Mouse (Mus musculus) MEL (cell line): ENCODE data around the gene Osm. TPM values are rescaled to one million over a fixed set of nuclear protein-coding genes. Genes with fewer than 3 reads are reported as not detected.

Source experiments
- DNase-seq: peaks from one replicate; pipeline ENCODE4 v3.0.0; 2011; ENCODE audit warnings: low read depth, low spot score
- H3K27ac ChIP-seq: 2 replicates; pipeline ENCODE4 v1.5.1; 2012; ENCODE audit warnings: low read depth, mild to moderate bottlenecking, control low read depth, low read length, moderate library complexity; ENCODE audit not compliant: control insufficient read depth
- H3K27me3 ChIP-seq, 2 experiments: fragments of 150-350 bp in 1 of 2; sonication (generic) in 1 of 2; 2 replicates each; pipeline ENCODE4 v1.6.1; 2012; ENCODE audit warnings: low read length in 2 of 2, mild to moderate bottlenecking in 2 of 2, improper control_type of control experiment in 1 of 2, moderate library complexity in 1 of 2; ENCODE audit not compliant: insufficient read depth in 2 of 2, control insufficient read depth in 1 of 2
- H3K36me3 ChIP-seq, 2 experiments: 2 replicates each; pipeline ENCODE4 v1.6.1; 2012 to 2014; ENCODE audit warnings: low read length in 2 of 2, improper control_type of control experiment in 1 of 2, inconsistent platforms in 1 of 2, mild to moderate bottlenecking in 1 of 2; ENCODE audit not compliant: insufficient read depth in 2 of 2, control insufficient read depth in 1 of 2
- H3K4me1 ChIP-seq, 2 experiments: fragments of 150-350 bp in 1 of 2; sonication (generic) in 1 of 2; 2 replicates each; pipeline ENCODE4 v1.6.1; 2012; ENCODE audit warnings: low read length in 2 of 2, improper control_type of control experiment in 1 of 2, mild to moderate bottlenecking in 1 of 2; ENCODE audit not compliant: insufficient read depth in 2 of 2, control insufficient read depth in 1 of 2
- H3K4me3 ChIP-seq, 2 experiments: fragments of 150-350 bp in 1 of 2; sonication (generic) in 1 of 2; 2 replicates each; pipeline ENCODE4 v1.5.1; 2012; ENCODE audit warnings: low read depth in 2 of 2, low read length in 2 of 2, mild to moderate bottlenecking in 2 of 2, moderate library complexity in 2 of 2, control low read depth in 1 of 2, improper control_type of control experiment in 1 of 2; ENCODE audit not compliant: control insufficient read depth in 1 of 2, insufficient read depth in 1 of 2
- H3K79me2 ChIP-seq: 2 replicates; pipeline ENCODE4 v1.6.1; 2012; ENCODE audit warnings: mild to moderate bottlenecking, low read length, moderate library complexity; ENCODE audit not compliant: control insufficient read depth, poor library complexity, insufficient read depth
- H3K9ac ChIP-seq: 2 replicates; pipeline ENCODE4 v1.6.1; 2012; ENCODE audit warnings: low read depth, mild to moderate bottlenecking, control low read depth, low read length, moderate library complexity; ENCODE audit not compliant: control insufficient read depth, poor library complexity, severe bottlenecking
- H3K9me3 ChIP-seq: fragments of 150-350 bp; sonication (generic); replicated peaks from 2 replicates; pipeline ENCODE4 v1.6.1; 2012; ENCODE audit warnings: mild to moderate bottlenecking, low read length, improper control_type of control experiment, moderate library complexity; ENCODE audit not compliant: insufficient read depth
- BHLHE40 ChIP-seq: IDR thresholded peaks from 2 replicates; pipeline ENCODE4 v1.6.1; 2012; ENCODE audit warnings: low read depth, mild to moderate bottlenecking, inconsistent platforms, low read length, improper control_type of control experiment, borderline replicate concordance
- CHD2 ChIP-seq: IDR thresholded peaks from 2 replicates; pipeline ENCODE4 v1.6.1; 2011; ENCODE audit warnings: low read length, improper control_type of control experiment
- CTCF ChIP-seq, 3 experiments: IDR thresholded peaks in 2 of 3; conservative IDR thresholded peaks in 1 of 3; 2 replicates each; pipeline ENCODE4 v1.5.1; 2011 to 2012; ENCODE audit warnings: low read length in 3 of 3, low read depth in 2 of 3, mild to moderate bottlenecking in 2 of 3, improper control_type of control experiment in 1 of 3, inconsistent platforms in 1 of 3, mixed read lengths in 1 of 3, moderate library complexity in 1 of 3; ENCODE audit not compliant: control insufficient read depth in 1 of 3, insufficient read depth in 1 of 3, poor library complexity in 1 of 3, severe bottlenecking in 1 of 3
- ELF1 ChIP-seq: IDR thresholded peaks from 2 replicates; pipeline ENCODE4 v1.6.1; 2014; ENCODE audit warnings: low read depth, mild to moderate bottlenecking, inconsistent platforms, low read length, improper control_type of control experiment, moderate library complexity
- EP300 ChIP-seq, 2 experiments: IDR thresholded peaks; 2 replicates each; pipeline ENCODE4 v1.6.1; 2011; ENCODE audit warnings: improper control_type of control experiment in 2 of 2, low read length in 2 of 2, low read depth in 1 of 2, mild to moderate bottlenecking in 1 of 2
- HCFC1 ChIP-seq: IDR thresholded peaks from 2 replicates; pipeline ENCODE4 v1.6.1; 2012; ENCODE audit warnings: low read depth, mild to moderate bottlenecking, inconsistent platforms, low read length, improper control_type of control experiment, moderate library complexity
- MAFK ChIP-seq: IDR thresholded peaks from 2 replicates; pipeline ENCODE4 v1.6.1; 2011; ENCODE audit warnings: low read depth, mild to moderate bottlenecking, low read length, improper control_type of control experiment, borderline replicate concordance
- MAX ChIP-seq: IDR thresholded peaks from 2 replicates; pipeline ENCODE4 v1.6.1; 2011; ENCODE audit warnings: low read length, improper control_type of control experiment
- MAZ ChIP-seq: IDR thresholded peaks from 2 replicates; pipeline ENCODE4 v1.6.1; 2012; ENCODE audit warnings: low read depth, mild to moderate bottlenecking, inconsistent platforms, low read length, improper control_type of control experiment
- MEF2A ChIP-seq: IDR thresholded peaks from 2 replicates; pipeline ENCODE4 v1.6.1; 2014; ENCODE audit warnings: low read depth, mild to moderate bottlenecking, inconsistent platforms, low read length, improper control_type of control experiment; ENCODE audit not compliant: poor library complexity, insufficient replicate concordance, severe bottlenecking; ENCODE audit errors: extremely low read depth
- MXI1 ChIP-seq: IDR thresholded peaks from 2 replicates; pipeline ENCODE4 v1.6.1; 2011; ENCODE audit warnings: mild to moderate bottlenecking, low read depth, low read length, improper control_type of control experiment
- MYB ChIP-seq: IDR thresholded peaks from 2 replicates; pipeline ENCODE4 v1.6.1; 2011; ENCODE audit warnings: mild to moderate bottlenecking, low read depth, low read length, improper control_type of control experiment
- MYC ChIP-seq: IDR thresholded peaks from 2 replicates; pipeline ENCODE4 v1.6.1; 2011; ENCODE audit warnings: low read depth, mild to moderate bottlenecking, low read length, improper control_type of control experiment, moderate library complexity
- NELFE ChIP-seq: IDR thresholded peaks from 2 replicates; pipeline ENCODE4 v1.6.1; 2011; ENCODE audit warnings: low read depth, low read length, improper control_type of control experiment
- POLR2AphosphoS2 ChIP-seq: IDR thresholded peaks from 2 replicates; pipeline ENCODE4 v1.6.1; 2011; ENCODE audit warnings: low read length, improper control_type of control experiment
- RAD21 ChIP-seq: IDR thresholded peaks from 2 replicates; pipeline ENCODE4 v1.6.1; 2011; ENCODE audit warnings: mild to moderate bottlenecking, low read depth, low read length, improper control_type of control experiment
- SIN3A ChIP-seq: IDR thresholded peaks from 2 replicates; pipeline ENCODE4 v1.6.1; 2012; ENCODE audit warnings: low read length, improper control_type of control experiment, inconsistent platforms
- SMC3 ChIP-seq: IDR thresholded peaks from 2 replicates; pipeline ENCODE4 v1.6.1; 2011; ENCODE audit warnings: low read depth, low read length, improper control_type of control experiment
- TBP ChIP-seq: IDR thresholded peaks from 2 replicates; pipeline ENCODE4 v1.8.0; 2011; ENCODE audit warnings: low read depth, low read length, improper control_type of control experiment
- TCF12 ChIP-seq: IDR thresholded peaks from 2 replicates; pipeline ENCODE4 v1.6.1; 2014; ENCODE audit warnings: low read depth, mild to moderate bottlenecking, inconsistent platforms, low read length, improper control_type of control experiment, moderate library complexity
- UBTF ChIP-seq: IDR thresholded peaks from 2 replicates; pipeline ENCODE4 v1.6.1; 2012; ENCODE audit warnings: low read depth, mild to moderate bottlenecking, inconsistent platforms, low read length, improper control_type of control experiment, moderate library complexity, borderline replicate concordance; ENCODE audit not compliant: insufficient read depth
- USF2 ChIP-seq, 2 experiments: IDR thresholded peaks; 2 replicates each; pipeline ENCODE4 v1.6.1; 2011 to 2012; ENCODE audit warnings: improper control_type of control experiment in 2 of 2, low read length in 2 of 2, borderline replicate concordance in 1 of 2, inconsistent platforms in 1 of 2, low read depth in 1 of 2, mild to moderate bottlenecking in 1 of 2; ENCODE audit not compliant: insufficient read depth in 1 of 2
- ZC3H11A ChIP-seq: IDR thresholded peaks from 2 replicates; pipeline ENCODE4 v1.6.1; 2012; ENCODE audit warnings: low read depth, mild to moderate bottlenecking, inconsistent platforms, low read length, improper control_type of control experiment
- polyA plus RNA-seq, 2 experiments: library from polyadenylated mRNA; stranded (reverse) in 1 of 2; unstranded in 1 of 2; fragments of >175 nt in 1 of 2; fragments of >200 nt in 1 of 2; gene quantifications; 2 replicates each; pipeline versions ENCODE4 v1.2.1 to v1.2.4; 2012; ENCODE audit warnings: low replicate concordance in 2 of 2, low read depth in 1 of 2; ENCODE audit not compliant: insufficient read length in 2 of 2, insufficient read depth in 1 of 2, missing spikeins in 1 of 2
- total RNA-seq: library from RNA; depleted of rRNA; stranded (reverse); fragments of 300-350 nt; gene quantifications from 2 replicates; pipeline ENCODE4 v1.2.3, GENCODE M21; 2012

Osm gene
- total and polyA plus RNA-seq, 3 experiments = 10.6 to 15.4 TPM; not detected in 1

DNA sequence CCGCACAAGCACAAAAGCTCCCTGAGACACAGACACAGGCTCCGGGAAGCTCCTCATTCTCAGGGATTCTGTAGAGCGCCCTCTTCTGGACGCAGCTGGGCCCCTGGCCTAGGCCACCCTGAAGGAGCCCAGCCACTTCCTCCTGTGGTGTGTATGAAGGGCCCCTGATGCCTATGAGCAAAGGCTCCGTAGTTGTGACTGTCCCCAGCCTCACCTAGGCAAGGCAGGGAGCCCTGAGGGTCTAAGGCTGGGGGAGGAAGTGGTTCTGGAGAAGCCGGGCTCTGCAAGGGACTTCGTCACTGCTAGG lies 24.9 kb downstream of the Osm start:
- Histone ChIP-seq H3K4me1 (peaks cover 6 to 41% of the 10 kb centered on the region in 2 experiments), H3K27me3 (no peaks in the 10 kb centered on the region), H3K79me2 (no peaks in the 10 kb centered on the region), H3K4me3 (peak overlapping the region; percentile 48 to 53), H3K36me3 (peaks cover 0 to 8% of the 10 kb centered on the region in 2 experiments; a peak in 2 of 4 replicates), H3K9ac (peak overlapping the region; percentile 55), H3K9me3 (no peaks in the 10 kb centered on the region), H3K27ac (peak overlapping the region; percentile 20)
- peak; percentile 96 for DNase-seq
- TF ChIP-seq MYB = no peak
- peak; percentile 37; the same call in 1 of the 2 replicates for TF ChIP-seq NELFE
- TF ChIP-seq MAZ = 0 out of 2 replicates have a peak, but pooled peaks have one; percentile 74
- TF ChIP-seq USF2 (IDR thresholded peaks at IDR 0.05; ENCODE audit: borderline replicate concordance in 1 of 2, insufficient read depth in 1 of 2, low read depth in 1 of 2, low read length in 2 of 2) = no peak
- TF ChIP-seq SIN3A = peak; percentile 73
- peak; percentile 57; the same call in 1 of the 2 replicates for TF ChIP-seq HCFC1
- peak; percentile 71 for TF ChIP-seq SMC3
- no peak for TF ChIP-seq MAFK
- no peak for TF ChIP-seq MAX
- no peak for TF ChIP-seq EP300 (IDR thresholded peaks at IDR 0.05; ENCODE audit: low read depth in 1 of 2, low read length in 2 of 2)
- TF ChIP-seq UBTF = no peak
- TF ChIP-seq CTCF (IDR thresholded peaks at IDR 0.05 in 2 of 3, conservative IDR thresholded peaks at IDR 0.05 in 1 of 3; ENCODE audit: control insufficient read depth in 1 of 3, insufficient read depth in 1 of 3, low read depth in 2 of 3, low read length in 3 of 3, poor library complexity in 1 of 3, severe bottlenecking in 1 of 3) = peak; percentile 82 to 95 (median 91)
- peak; percentile 29; the same call in 1 of the 2 replicates for TF ChIP-seq TCF12
- peak; percentile 44; the same call in 1 of the 2 replicates for TF ChIP-seq BHLHE40
- peak; percentile 81; the same call in 1 of the 2 replicates for TF ChIP-seq MYC
- TF ChIP-seq ZC3H11A = peak; percentile 41
- TF ChIP-seq MEF2A = 0 out of 2 replicates have a peak, but pooled peaks have one; percentile 2
- TF ChIP-seq ELF1 = peak; percentile 65
- TF ChIP-seq RAD21 = peak; percentile 36
- TF ChIP-seq TBP = 0 out of 2 replicates have a peak, but pooled peaks have one; percentile 38
- TF ChIP-seq POLR2AphosphoS2 = no peak
- no peak for TF ChIP-seq CHD2
- TF ChIP-seq MXI1 = no peak; the same call in 1 of the 2 replicates
